Mouse (Mus musculus) forebrain, embryonic 11.5 days (tissue): ENCODE results near the gene Timmdc1. TPM values are rescaled to one million over a fixed set of nuclear protein-coding genes. Genes with fewer than 3 reads are reported as not detected.
"Not testable (repeated sequence)": the region's sequence is repeated elsewhere in the genome, so short reads cannot be mapped to it uniquely, and the experiment has no call there.

Source experiments
- ATAC-seq: fragments of 200-750 bp; cut with Nextera tagmentation; replicated peaks from 2 replicates; pipeline ENCODE4 v1.8.0; 2017; ENCODE audit warnings: moderate TSS enrichment; ENCODE audit not compliant: low FRiP score
- DNase-seq: peaks from one replicate; pipeline ENCODE4 v3.0.0-alpha.2; 2017; ENCODE audit warnings: low spot score
- H3K27ac ChIP-seq: fragments of 300-500 bp; sonication (generic); 2 replicates; pipeline ENCODE4 v1.5.1; 2014; ENCODE audit warnings: low read depth, low read length
- H3K27me3 ChIP-seq: fragments of 300-500 bp; sonication (generic); 2 replicates; pipeline ENCODE4 v1.6.1; 2014; ENCODE audit warnings: mild to moderate bottlenecking, low read length, mixed read lengths; ENCODE audit not compliant: control insufficient read depth, insufficient read depth
- H3K36me3 ChIP-seq: fragments of 300-500 bp; sonication (generic); 2 replicates; pipeline ENCODE4 v1.6.1; 2014; ENCODE audit warnings: mild to moderate bottlenecking, low read length, moderate library complexity, mixed read lengths; ENCODE audit not compliant: control insufficient read depth, insufficient read depth
- H3K4me1 ChIP-seq: fragments of 300-500 bp; sonication (generic); replicated peaks from 2 replicates; pipeline ENCODE4 v1.6.1; 2014; ENCODE audit warnings: low read length, mixed read lengths; ENCODE audit not compliant: control insufficient read depth, insufficient read depth
- H3K4me2 ChIP-seq: fragments of 300-500 bp; sonication (generic); 2 replicates; pipeline ENCODE4 v1.6.1; 2014; ENCODE audit warnings: low read depth, mild to moderate bottlenecking, low read length, moderate library complexity, mixed read lengths; ENCODE audit not compliant: severe bottlenecking
- H3K4me3 ChIP-seq: fragments of 300-500 bp; sonication (generic); 2 replicates; pipeline ENCODE4 v1.5.1; 2014; ENCODE audit warnings: low read depth, low read length
- H3K9ac ChIP-seq: fragments of 300-500 bp; sonication (generic); 2 replicates; pipeline ENCODE4 v1.6.1; 2014; ENCODE audit warnings: low read length
- H3K9me3 ChIP-seq: fragments of 300-500 bp; sonication (generic); 2 replicates; pipeline ENCODE4 v1.6.1; 2016; ENCODE audit warnings: low read length, mixed read lengths; ENCODE audit not compliant: control insufficient read depth
- WGBS: fragments of 180-500 bp; shearing (Covaris S2); extraction: QIAGEN DNeasy Blood & Tissue Kit; methylation state at CpG from one replicate; pipeline ENCODE4 v1.1.7; 2014; 5-methylcytosine and 5-hydroxymethylcytosine counted together
- polyA plus RNA-seq: library from polyadenylated mRNA; unstranded; fragments of >200 nt; fragmentation: Nextera tagmentation; extraction: Ambion mirVana; gene quantifications from 2 replicates; pipeline ENCODE4 v1.2.1, GENCODE M21; 2014

The Timmdc1 gene
- polyA plus RNA-seq, 1 experiment from 2014 or later: 31.3 TPM

- ATAC-seq (no peak), DNase-seq (no peak)
- no peak overlapping the region for H3K9ac ChIP-seq
- no peaks in the 10 kb centered on the region for H3K9me3 ChIP-seq
- 77% methylated on average over 4 of the region's 4 CpGs for WGBS
- H3K36me3 ChIP-seq: no peaks in the 10 kb centered on the region
- H3K27ac ChIP-seq: no peak overlapping the region
- no peak overlapping the region for H3K4me2 ChIP-seq
- H3K4me1 ChIP-seq: peaks cover 2% of the 10 kb centered on the region; the same call in 1 of the 2 replicates
- no peak overlapping the region for H3K4me3 ChIP-seq
- peaks cover 4% of the 10 kb centered on the region; the same call in 1 of the 2 replicates for H3K27me3 ChIP-seq
Measured at GRCm38 (mm10) chr16:38481327-38481726, 41.1 kb downstream of the Timmdc1 start.

DNA sequence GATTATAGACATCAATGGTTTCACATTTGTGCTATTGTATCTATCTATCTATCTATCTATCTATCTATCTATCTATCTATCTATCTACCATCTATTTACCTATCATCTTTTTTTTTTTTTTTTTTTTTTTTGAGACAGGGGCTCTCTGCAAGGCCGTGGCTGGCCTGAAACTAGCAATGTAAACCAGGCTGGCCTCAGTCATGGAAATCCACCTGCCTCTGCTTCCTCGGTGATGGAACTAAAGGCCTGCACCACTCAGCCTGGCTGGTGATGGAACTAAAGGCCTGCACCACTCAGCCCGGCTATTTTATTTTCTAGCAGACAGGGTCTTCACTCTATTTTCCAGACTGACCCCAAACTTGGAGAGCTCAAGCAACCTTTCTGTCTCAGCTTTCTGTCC, 44.2 kb downstream of the Timmdc1 start:
- Histone ChIP-seq H3K9me3 (no peaks in the 10 kb centered on the region), H3K4me3 (no peak overlapping the region), H3K4me2 (no peak overlapping the region), H3K4me1 (peaks cover 2% of the 10 kb centered on the region; the same call in 1 of the 2 replicates), H3K27me3 (peaks cover under 1% of the 10 kb centered on the region; the same call in 1 of the 2 replicates), H3K9ac (no peak overlapping the region), H3K27ac (no peak overlapping the region), H3K36me3 (no peaks in the 10 kb centered on the region)
- no peak for DNase-seq
- WGBS: 88% methylated on average over 3 of the region's 3 CpGs
- no peak for ATAC-seq

DNA sequence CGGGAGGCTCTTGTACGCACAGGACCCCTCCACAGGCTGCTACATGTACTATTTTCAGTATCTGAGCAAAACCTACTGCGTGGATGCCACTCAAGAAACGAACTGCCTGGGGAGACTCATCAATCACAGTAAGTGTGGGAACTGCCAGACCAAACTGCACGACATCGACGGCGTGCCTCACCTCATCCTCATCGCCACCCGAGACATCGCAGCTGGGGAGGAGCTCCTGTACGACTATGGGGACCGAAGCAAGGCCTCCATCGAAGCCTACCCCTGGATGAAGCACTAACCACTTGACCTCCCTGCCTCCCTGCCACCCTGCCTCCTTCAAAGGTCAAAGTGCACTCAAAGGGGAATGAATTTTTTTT, 45.2 kb downstream of the Timmdc1 start:
- H3K4me2 ChIP-seq: peak overlapping the region; percentile 63
- not testable (repeated sequence) for ATAC-seq, H3K36me3 ChIP-seq, H3K27me3 ChIP-seq, H3K4me1 ChIP-seq, H3K4me3 ChIP-seq, DNase-seq, H3K9me3 ChIP-seq, H3K27ac ChIP-seq
- 65% methylated on average over 14 of the region's 14 CpGs for WGBS
- H3K9ac ChIP-seq: 0 out of 2 replicates have a peak overlapping the region, but pooled peaks have one; percentile 37

- Histone ChIP-seq H3K4me2 (peak overlapping the region; percentile 63), H3K9me3 (no peaks in the 10 kb centered on the region), H3K27me3 (no peaks in the 10 kb centered on the region), H3K4me1 (peaks cover 2% of the 10 kb centered on the region; the same call in 1 of the 2 replicates), H3K36me3 (no peaks in the 10 kb centered on the region), H3K9ac (peak overlapping the region; percentile 37), H3K4me3 (peak overlapping the region; percentile 23), H3K27ac (no peak overlapping the region)
- ATAC-seq (no peak; the same call in 1 of the 2 replicates), DNase-seq (peak; percentile 69)
- 11% methylated on average over 34 of the region's 34 CpGs for WGBS
Measured at GRCm38 (mm10) chr16:38476312-38477240, 45.9 kb downstream of the Timmdc1 start.

- Histone ChIP-seq H3K27ac (no peak overlapping the region), H3K27me3 (no peaks in the 10 kb centered on the region), H3K4me1 (peaks cover 2% of the 10 kb centered on the region; the same call in 1 of the 2 replicates), H3K36me3 (no peaks in the 10 kb centered on the region), H3K9me3 (no peaks in the 10 kb centered on the region), H3K9ac (no peak overlapping the region; the same call in 1 of the 2 replicates), H3K4me2 (peak overlapping the region; percentile 63; the same call in 1 of the 2 replicates), H3K4me3 (no peak overlapping the region)
- DNase-seq (no peak), ATAC-seq (no peak)
- WGBS: 60% methylated on average over 4 of the region's 4 CpGs
Measured at GRCm38 (mm10) chr16:38475681-38476311, 46.7 kb downstream of the Timmdc1 start.

- no peaks in the 10 kb centered on the region for H3K36me3 ChIP-seq
- no peak overlapping the region for H3K4me3 ChIP-seq
- H3K4me2 ChIP-seq: no peak overlapping the region
- H3K9ac ChIP-seq: no peak overlapping the region
- ATAC-seq (no peak), DNase-seq (no peak)
- 88% methylated on average over 9 of the region's 9 CpGs for WGBS
- no peaks in the 10 kb centered on the region for H3K9me3 ChIP-seq
- H3K27me3 ChIP-seq: no peaks in the 10 kb centered on the region
- no peak overlapping the region for H3K27ac ChIP-seq
- peaks cover 2% of the 10 kb centered on the region; the same call in 1 of the 2 replicates for H3K4me1 ChIP-seq
Measured at GRCm38 (mm10) chr16:38474677-38475286, 47.7 kb downstream of the Timmdc1 start.

- H3K27me3 ChIP-seq: no peaks in the 10 kb centered on the region
- H3K4me3 ChIP-seq: no peak overlapping the region
- no peak overlapping the region for H3K9ac ChIP-seq
- ATAC-seq (no peak), DNase-seq (no peak)
- peaks cover 2% of the 10 kb centered on the region; the same call in 1 of the 2 replicates for H3K4me1 ChIP-seq
- no peak overlapping the region for H3K27ac ChIP-seq
- H3K36me3 ChIP-seq: no peaks in the 10 kb centered on the region
- H3K9me3 ChIP-seq: no peaks in the 10 kb centered on the region
- H3K4me2 ChIP-seq: no peak overlapping the region
- 86% methylated on average over 5 of the region's 5 CpGs for WGBS
Measured at GRCm38 (mm10) chr16:38473661-38474060, 48.8 kb downstream of the Timmdc1 start.

GRCm38 (mm10) chr16:38472507-38472873, 50.0 kb downstream of the Timmdc1 start:
- Histone ChIP-seq H3K36me3 (no peaks in the 10 kb centered on the region), H3K27ac (no peak overlapping the region), H3K9me3 (no peaks in the 10 kb centered on the region), H3K27me3 (no peaks in the 10 kb centered on the region), H3K4me1 (peaks cover 2% of the 10 kb centered on the region; the same call in 1 of the 2 replicates), H3K4me2 (no peak overlapping the region), H3K9ac (no peak overlapping the region), H3K4me3 (no peak overlapping the region)
- 92% methylated on average over 5 of the region's 5 CpGs for WGBS
- DNase-seq: no peak
- no peak for ATAC-seq
